Mouse (Mus musculus): ENCODE data around the gene Gsg1l.

Gene Gsg1l

GRCm38 (mm10) chr7:125899036-125899435, 183.2 kb downstream of the Gsg1l start:
- in situ Hi-C loops (cut with MboI; ENCODE audit: low pct_unique_long_range_greater_than_20kb in 1 of 2, low sequenced_read_pairs in 2 of 2, unreplicated experiment in 1 of 2): no loop called here

GRCm38 (mm10) chr7:125897059-125897458, 185.2 kb downstream of the Gsg1l start:
- in situ Hi-C loops (cut with MboI; ENCODE audit: low pct_unique_long_range_greater_than_20kb in 1 of 2, low sequenced_read_pairs in 2 of 2, unreplicated experiment in 1 of 2): no loop called here

GRCm38 (mm10) chr7:125893621-125894020, 188.6 kb downstream of the Gsg1l start:
- in situ Hi-C loops (cut with MboI; ENCODE audit: low pct_unique_long_range_greater_than_20kb in 1 of 2, low sequenced_read_pairs in 2 of 2, unreplicated experiment in 1 of 2): no loop called here

GRCm38 (mm10) chr7:125888373-125888772, 193.8 kb downstream of the Gsg1l start:
- in situ Hi-C loops (cut with MboI; ENCODE audit: low pct_unique_long_range_greater_than_20kb in 1 of 2, low sequenced_read_pairs in 2 of 2, unreplicated experiment in 1 of 2): no loop called here

- in situ Hi-C loops (cut with MboI; ENCODE audit: low pct_unique_long_range_greater_than_20kb in 1 of 2, low sequenced_read_pairs in 2 of 2, unreplicated experiment in 1 of 2): no loop called here
These were observed 194.4 kb downstream of the Gsg1l start for GRCm38 (mm10) chr7:125887761-125888160.

GRCm38 (mm10) chr7:125887124-125887523, 195.1 kb downstream of the Gsg1l start:
- in situ Hi-C loops (cut with MboI; ENCODE audit: low pct_unique_long_range_greater_than_20kb in 1 of 2, low sequenced_read_pairs in 2 of 2, unreplicated experiment in 1 of 2): no loop called here

GRCm38 (mm10) chr7:125886116-125886680, 196.0 kb downstream of the Gsg1l start:
- in situ Hi-C loops (cut with MboI; ENCODE audit: low pct_unique_long_range_greater_than_20kb in 1 of 2, low sequenced_read_pairs in 2 of 2, unreplicated experiment in 1 of 2): no loop called here

- in situ Hi-C loops (cut with MboI; ENCODE audit: low pct_unique_long_range_greater_than_20kb in 1 of 2, low sequenced_read_pairs in 2 of 2, unreplicated experiment in 1 of 2): no loop called here
These were observed 199.0 kb downstream of the Gsg1l start for GRCm38 (mm10) chr7:125883232-125883631.

- in situ Hi-C loops (cut with MboI; ENCODE audit: low pct_unique_long_range_greater_than_20kb in 1 of 2, low sequenced_read_pairs in 2 of 2, unreplicated experiment in 1 of 2): no loop called here
These were observed 204.2 kb downstream of the Gsg1l start for GRCm38 (mm10) chr7:125878040-125878439.

GRCm38 (mm10) chr7:125873971-125874495, 208.2 kb downstream of the Gsg1l start:
- in situ Hi-C loops (cut with MboI; ENCODE audit: low pct_unique_long_range_greater_than_20kb in 1 of 2, low sequenced_read_pairs in 2 of 2, unreplicated experiment in 1 of 2): no loop called here

GRCm38 (mm10) chr7:125872874-125873273, 209.3 kb downstream of the Gsg1l start:
- in situ Hi-C loops (cut with MboI; ENCODE audit: low pct_unique_long_range_greater_than_20kb in 1 of 2, low sequenced_read_pairs in 2 of 2, unreplicated experiment in 1 of 2): no loop called here

GRCm38 (mm10) chr7:125872202-125872580, 210.0 kb downstream of the Gsg1l start:
- in situ Hi-C loops (cut with MboI; ENCODE audit: low pct_unique_long_range_greater_than_20kb in 1 of 2, low sequenced_read_pairs in 2 of 2, unreplicated experiment in 1 of 2): no loop called here

- in situ Hi-C loops (cut with MboI; ENCODE audit: low pct_unique_long_range_greater_than_20kb in 1 of 2, low sequenced_read_pairs in 2 of 2, unreplicated experiment in 1 of 2): no loop called here
These were observed 210.6 kb downstream of the Gsg1l start for GRCm38 (mm10) chr7:125871404-125872201.

GRCm38 (mm10) chr7:125868570-125868969, 213.6 kb downstream of the Gsg1l start:
- in situ Hi-C loops (cut with MboI; ENCODE audit: low pct_unique_long_range_greater_than_20kb in 1 of 2, low sequenced_read_pairs in 2 of 2, unreplicated experiment in 1 of 2): no loop called here

GRCm38 (mm10) chr7:125865234-125865633, 217.0 kb downstream of the Gsg1l start:
- in situ Hi-C loops (cut with MboI; ENCODE audit: low pct_unique_long_range_greater_than_20kb in 1 of 2, low sequenced_read_pairs in 2 of 2, unreplicated experiment in 1 of 2): no loop called here

GRCm38 (mm10) chr7:125864026-125864425, 218.2 kb downstream of the Gsg1l start:
- in situ Hi-C loops (cut with MboI; ENCODE audit: low pct_unique_long_range_greater_than_20kb in 1 of 2, low sequenced_read_pairs in 2 of 2, unreplicated experiment in 1 of 2): no loop called here

- in situ Hi-C loops (cut with MboI; ENCODE audit: low pct_unique_long_range_greater_than_20kb in 1 of 2, low sequenced_read_pairs in 2 of 2, unreplicated experiment in 1 of 2): no loop called here
These were observed 221.8 kb downstream of the Gsg1l start for GRCm38 (mm10) chr7:125860421-125860820.

- in situ Hi-C loops (cut with MboI; ENCODE audit: low pct_unique_long_range_greater_than_20kb in 1 of 2, low sequenced_read_pairs in 2 of 2, unreplicated experiment in 1 of 2): no loop called here
These were observed 222.6 kb downstream of the Gsg1l start for GRCm38 (mm10) chr7:125859564-125859963.

- in situ Hi-C loops (cut with MboI; ENCODE audit: low pct_unique_long_range_greater_than_20kb in 1 of 2, low sequenced_read_pairs in 2 of 2, unreplicated experiment in 1 of 2): no loop called here
These were observed 234.7 kb downstream of the Gsg1l start for GRCm38 (mm10) chr7:125847528-125847866.
